Mouse (Mus musculus): ENCODE measurements at regions not wholly inside any gene's neighbourhood (a gene's known extent, or its start where the extent isn't known, plus 50 kb on each side); places are given as distances from the start of the nearest gene placed in this dataset.

DNA sequence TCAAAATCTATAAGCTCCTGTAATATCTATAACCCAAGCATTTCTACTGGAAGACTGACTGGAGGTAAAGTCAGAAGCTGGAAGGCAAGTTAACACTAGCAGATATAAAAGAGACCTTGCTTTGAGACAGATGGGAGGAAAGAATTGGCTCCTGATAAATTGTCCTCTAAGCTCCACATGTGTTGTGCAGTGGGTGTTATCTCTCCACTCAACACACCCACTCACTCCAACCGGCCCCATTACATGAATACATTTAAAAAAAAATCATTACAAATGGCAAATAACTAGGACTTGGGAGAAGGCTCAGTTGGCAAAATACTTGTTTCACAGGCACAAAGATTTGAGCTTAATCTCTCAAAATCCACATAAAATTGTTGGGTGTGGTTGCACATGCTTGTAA is 304.4 kb downstream of the Btg1 start:
- no peaks in the 10 kb centered on the region for H3K4me1 ChIP-seq (ENCODE audit: control insufficient read depth, insufficient read depth, low read length)

GRCm38 (mm10) chr10:96924266-96924672 is 307.5 kb downstream of the Btg1 start:
- no peak for TF ChIP-seq CTCF (IDR thresholded peaks at IDR 0.05; ENCODE audit: low read depth, low read length)
- no peak for TF ChIP-seq POLR2A (IDR thresholded peaks at IDR 0.05; ENCODE audit: insufficient read depth, low read length)
- TF ChIP-seq EP300 (IDR thresholded peaks at IDR 0.05; ENCODE audit: insufficient read depth, low read depth, low read length) = no peak
- no peak overlapping the region for H3K9ac ChIP-seq (ENCODE audit: low read depth, poor library complexity, severe bottlenecking)
- H3K27me3 ChIP-seq (ENCODE audit: control insufficient read depth, insufficient read depth, low read length, poor library complexity, severe bottlenecking) = no peaks in the 10 kb centered on the region; the same call in 1 of the 2 replicates
- H3K36me3 ChIP-seq (ENCODE audit: control insufficient read depth, insufficient read depth, low read length, poor library complexity, severe bottlenecking) = no peaks in the 10 kb centered on the region
- no peak overlapping the region for H3K4me3 ChIP-seq (ENCODE audit: low read depth, low read length)
- H3K9me3 ChIP-seq (replicated peaks; ENCODE audit: control insufficient read depth, insufficient read depth, low read length, poor library complexity, severe bottlenecking) = peaks cover 1% of the 10 kb centered on the region
- no peaks in the 10 kb centered on the region for H3K4me1 ChIP-seq (ENCODE audit: control insufficient read depth, insufficient read depth, low read length)
- no peak overlapping the region for H3K27ac ChIP-seq (ENCODE audit: insufficient read depth, low read length)

More for the DNA sequence above, 304.4 kb downstream of the Btg1 start:
- H3K36me3 ChIP-seq (ENCODE audit: control insufficient read depth, insufficient read depth, low read length, poor library complexity, severe bottlenecking) = no peaks in the 10 kb centered on the region
- no peaks in the 10 kb centered on the region for H3K27me3 ChIP-seq (ENCODE audit: control insufficient read depth, insufficient read depth, low read length, poor library complexity, severe bottlenecking)
- H3K4me3 ChIP-seq (ENCODE audit: low read depth, low read length) = no peak overlapping the region
- H3K27ac ChIP-seq (ENCODE audit: insufficient read depth, low read length) = no peak overlapping the region
- H3K9ac ChIP-seq (ENCODE audit: low read depth, poor library complexity, severe bottlenecking) = no peak overlapping the region
- peaks cover 25% of the 10 kb centered on the region for H3K9me3 ChIP-seq (replicated peaks; ENCODE audit: control insufficient read depth, insufficient read depth, low read length, poor library complexity, severe bottlenecking)
- TF ChIP-seq POLR2A (IDR thresholded peaks at IDR 0.05; ENCODE audit: insufficient read depth, low read length) (no peak), CTCF (IDR thresholded peaks at IDR 0.05; ENCODE audit: low read depth, low read length) (no peak), EP300 (IDR thresholded peaks at IDR 0.05; ENCODE audit: insufficient read depth, low read depth, low read length) (no peak)

GRCm38 (mm10) chr10:96924722-96925121 is 307.9 kb downstream of the Btg1 start:
- no peak overlapping the region for H3K4me3 ChIP-seq (ENCODE audit: low read depth, low read length)
- H3K27me3 ChIP-seq (ENCODE audit: control insufficient read depth, insufficient read depth, low read length, poor library complexity, severe bottlenecking) = no peaks in the 10 kb centered on the region; the same call in 1 of the 2 replicates
- no peaks in the 10 kb centered on the region for H3K9me3 ChIP-seq (replicated peaks; ENCODE audit: control insufficient read depth, insufficient read depth, low read length, poor library complexity, severe bottlenecking)
- no peaks in the 10 kb centered on the region for H3K4me1 ChIP-seq (ENCODE audit: control insufficient read depth, insufficient read depth, low read length)
- no peak overlapping the region for H3K9ac ChIP-seq (ENCODE audit: low read depth, poor library complexity, severe bottlenecking)
- H3K27ac ChIP-seq (ENCODE audit: insufficient read depth, low read length) = no peak overlapping the region
- no peaks in the 10 kb centered on the region for H3K36me3 ChIP-seq (ENCODE audit: control insufficient read depth, insufficient read depth, low read length, poor library complexity, severe bottlenecking)
- TF ChIP-seq CTCF (IDR thresholded peaks at IDR 0.05; ENCODE audit: low read depth, low read length) = no peak
- TF ChIP-seq EP300 (IDR thresholded peaks at IDR 0.05; ENCODE audit: insufficient read depth, low read depth, low read length) = no peak
- TF ChIP-seq POLR2A (IDR thresholded peaks at IDR 0.05; ENCODE audit: insufficient read depth, low read length) = no peak

- TF ChIP-seq CTCF (IDR thresholded peaks at IDR 0.05; ENCODE audit: low read depth, low read length) (no peak), POLR2A (IDR thresholded peaks at IDR 0.05; ENCODE audit: insufficient read depth, low read length) (no peak), EP300 (IDR thresholded peaks at IDR 0.05; ENCODE audit: insufficient read depth, low read depth, low read length) (no peak)
- no peak overlapping the region for H3K9ac ChIP-seq (ENCODE audit: low read depth, poor library complexity, severe bottlenecking)
Measured at GRCm38 (mm10) chr10:96925771-96926170, 309.0 kb downstream of the Btg1 start.

GRCm38 (mm10) chr10:96934661-96935060 is 317.9 kb downstream of the Btg1 start:
- H3K27me3 ChIP-seq (ENCODE audit: control insufficient read depth, insufficient read depth, low read length, poor library complexity, severe bottlenecking) = no peaks in the 10 kb centered on the region
- H3K9ac ChIP-seq (ENCODE audit: low read depth, poor library complexity, severe bottlenecking) = no peak overlapping the region
- no peak overlapping the region for H3K4me3 ChIP-seq (ENCODE audit: low read depth, low read length)
- no peaks in the 10 kb centered on the region for H3K36me3 ChIP-seq (ENCODE audit: control insufficient read depth, insufficient read depth, low read length, poor library complexity, severe bottlenecking)
- H3K9me3 ChIP-seq (replicated peaks; ENCODE audit: control insufficient read depth, insufficient read depth, low read length, poor library complexity, severe bottlenecking) = no peaks in the 10 kb centered on the region
- H3K27ac ChIP-seq (ENCODE audit: insufficient read depth, low read length) = no peak overlapping the region
- no peaks in the 10 kb centered on the region for H3K4me1 ChIP-seq (ENCODE audit: control insufficient read depth, insufficient read depth, low read length)
- TF ChIP-seq EP300 (IDR thresholded peaks at IDR 0.05; ENCODE audit: insufficient read depth, low read depth, low read length) = no peak
- no peak for TF ChIP-seq CTCF (IDR thresholded peaks at IDR 0.05; ENCODE audit: low read depth, low read length)
- TF ChIP-seq POLR2A (IDR thresholded peaks at IDR 0.05; ENCODE audit: insufficient read depth, low read length) = no peak

More at GRCm38 (mm10) chr10:96925771-96926170, 309.0 kb downstream of the Btg1 start:
- H3K36me3 ChIP-seq (ENCODE audit: control insufficient read depth, insufficient read depth, low read length, poor library complexity, severe bottlenecking) = no peaks in the 10 kb centered on the region
- H3K4me3 ChIP-seq (ENCODE audit: low read depth, low read length) = no peak overlapping the region
- H3K27me3 ChIP-seq (ENCODE audit: control insufficient read depth, insufficient read depth, low read length, poor library complexity, severe bottlenecking) = no peaks in the 10 kb centered on the region; the same call in 1 of the 2 replicates
- H3K9me3 ChIP-seq (replicated peaks; ENCODE audit: control insufficient read depth, insufficient read depth, low read length, poor library complexity, severe bottlenecking) = no peaks in the 10 kb centered on the region
- H3K27ac ChIP-seq (ENCODE audit: insufficient read depth, low read length) = no peak overlapping the region
- no peaks in the 10 kb centered on the region for H3K4me1 ChIP-seq (ENCODE audit: control insufficient read depth, insufficient read depth, low read length)

GRCm38 (mm10) chr10:96940887-96941518 is 324.2 kb downstream of the Btg1 start:
- Histone ChIP-seq H3K4me3 (ENCODE audit: low read depth, low read length) (no peak overlapping the region), H3K9ac (ENCODE audit: low read depth, poor library complexity, severe bottlenecking) (no peak overlapping the region), H3K36me3 (ENCODE audit: control insufficient read depth, insufficient read depth, low read length, poor library complexity, severe bottlenecking) (no peaks in the 10 kb centered on the region), H3K27me3 (ENCODE audit: control insufficient read depth, insufficient read depth, low read length, poor library complexity, severe bottlenecking) (no peaks in the 10 kb centered on the region), H3K27ac (ENCODE audit: insufficient read depth, low read length) (no peak overlapping the region), H3K9me3 (replicated peaks; ENCODE audit: control insufficient read depth, insufficient read depth, low read length, poor library complexity, severe bottlenecking) (no peaks in the 10 kb centered on the region), H3K4me1 (ENCODE audit: control insufficient read depth, insufficient read depth, low read length) (no peaks in the 10 kb centered on the region)
- TF ChIP-seq POLR2A (IDR thresholded peaks at IDR 0.05; ENCODE audit: insufficient read depth, low read length) (no peak), CTCF (IDR thresholded peaks at IDR 0.05; ENCODE audit: low read depth, low read length) (no peak), EP300 (IDR thresholded peaks at IDR 0.05; ENCODE audit: insufficient read depth, low read depth, low read length) (no peak)
